ENCODE assay signal across 8 mouse cellular contexts in genomic region chr7:136406258-136407100, GRCm38 (mm10).
A peak's percentile ranks its signal among the peaks of the same experiment; 100 is the strongest.
DNase-seq lines count a peak whose midpoint lies in the region; ATAC-seq and TF ChIP-seq lines count a peak whose summit lies in the region.

No protein-coding gene starts in this region.

- H3K4me2 ChIP-seq in embryonic facial prominence, embryonic 15.5 days (replicated peaks) = peak overlapping the region; percentile 42
- no peak overlapping the region for H3K4me2 ChIP-seq in forebrain, postnatal 0 days (ENCODE audit: low read depth)

- 0 out of 2 replicates have a peak, but pooled peaks have one; percentile 34 for ATAC-seq in embryonic facial prominence, embryonic 15.5 days (ENCODE audit: insufficient number of reproducible peaks, low FRiP score, low TSS enrichment, low read depth)
- no peak for ATAC-seq in forebrain, postnatal 0 days

- peak overlapping the region; percentile 6; the same call in 1 of the 2 replicates for H3K4me3 ChIP-seq in embryonic facial prominence, embryonic 15.5 days (replicated peaks)
- H3K4me3 ChIP-seq in forebrain, postnatal 0 days (ENCODE audit: low read depth, low read length) = no peak overlapping the region

- 24% methylated on average over 20 of the region's 20 CpGs for WGBS in embryonic facial prominence, embryonic 15.5 days
- WGBS in forebrain, postnatal 0 days = 74% methylated on average over 20 of the region's 20 CpGs

- intact Hi-C loops in heart, postnatal 36 days (cut with DNase I) = loop anchor here (5.0 kb wide), 1 partner anchor 71 kb away; no protein-coding TSS in a partner anchor
- intact Hi-C loops in left cerebral cortex, postnatal 36 days (cut with DNase I) = no loop called here
- intact Hi-C loops in left cerebral cortex, postnatal 4 days (cut with DNase I) = no loop called here

- no peak for TF ChIP-seq CTCF in forebrain, postnatal 0 days (IDR thresholded peaks at IDR 0.05; ENCODE audit: low read depth)

- no peak overlapping the region for H3K9ac ChIP-seq in embryonic facial prominence, embryonic 15.5 days
- H3K9ac ChIP-seq in forebrain, postnatal 0 days = no peak overlapping the region

- H3K27me3 ChIP-seq in embryonic facial prominence, embryonic 15.5 days = no peaks in the 10 kb centered on the region
- H3K27me3 ChIP-seq in forebrain, postnatal 0 days (ENCODE audit: insufficient read depth, low read length) = no peaks in the 10 kb centered on the region

- peak overlapping the region; percentile 55 for H3K27ac ChIP-seq in embryonic facial prominence, embryonic 15.5 days (replicated peaks)
- no peak overlapping the region for H3K27ac ChIP-seq in forebrain, postnatal 0 days (ENCODE audit: low read depth, low read length)

- peak; percentile 41 for DNase-seq in adrenal gland, postnatal 10 days
- no peak for DNase-seq in adrenal gland, adult 8-10 months
- peak; percentile 32 to 37 for DNase-seq in heart, postnatal 36 days
- peak; percentile 16 to 17 for DNase-seq in lung, adult 18-20 months
- no peak for DNase-seq in left cerebral cortex, postnatal 36 days (ENCODE audit: low spot score in 2 of 2)
- DNase-seq in forebrain, postnatal 0 days = no peak
- DNase-seq in left cerebral cortex, postnatal 4 days = no peak

- H3K9me3 ChIP-seq in embryonic facial prominence, embryonic 15.5 days (replicated peaks) = no peaks in the 10 kb centered on the region
- no peaks in the 10 kb centered on the region for H3K9me3 ChIP-seq in forebrain, postnatal 0 days (ENCODE audit: low read length)

- H3K4me1 ChIP-seq in embryonic facial prominence, embryonic 15.5 days = peaks cover 15% of the 10 kb centered on the region
- no peaks in the 10 kb centered on the region for H3K4me1 ChIP-seq in forebrain, postnatal 0 days (ENCODE audit: insufficient read depth)

- no peaks in the 10 kb centered on the region for H3K36me3 ChIP-seq in embryonic facial prominence, embryonic 15.5 days
- H3K36me3 ChIP-seq in forebrain, postnatal 0 days (ENCODE audit: insufficient read depth) = no peaks in the 10 kb centered on the region

Comparison
In these comparisons a context has a peak if more than half of its experiments do, and no peak if none do; other contexts are left out.
1. DNase-seq: peak in adrenal gland, postnatal 10 days (single experiment), heart, postnatal 36 days (2 of 2) and lung, adult 18-20 months (2 of 2); none in adrenal gland, adult 8-10 months (single experiment), left cerebral cortex, postnatal 36 days (0 of 2), forebrain, postnatal 0 days (single experiment) and left cerebral cortex, postnatal 4 days (single experiment).